Mouse (Mus musculus) megakaryocyte, embryonic 14.5 days (primary cell): Measurements from ENCODE around the gene Rasa3.

Source experiments
- FLI1 ChIP-seq: IDR thresholded peaks from 2 replicates; pipeline ENCODE4 v1.6.1; 2012; ENCODE audit warnings: low read length, inconsistent platforms, mixed read lengths
- GATA1 ChIP-seq: IDR thresholded peaks from 3 replicates; pipeline ENCODE4 v1.6.1; 2012; ENCODE audit warnings: mixed read lengths, low read length, inconsistent platforms, borderline replicate concordance

GRCm38 (mm10) chr8:13521392-13521791 lies 156.0 kb downstream of the Rasa3 start:
- TF ChIP-seq FLI1 (no peak), GATA1 (no peak)
